Mouse (Mus musculus) thymus, adult 2 months (tissue): ENCODE data around the gene Acp5.

Experiments used
- CTCF ChIP-seq: fragments of 200-500 bp; IDR thresholded peaks from 2 replicates; pipeline ENCODE4 v1.5.1; 2012; ENCODE audit warnings: mild to moderate bottlenecking, control low read depth, low read length, moderate library complexity, borderline replicate concordance; ENCODE audit not compliant: control insufficient read depth, poor library complexity, insufficient read depth; ENCODE audit errors: extremely low read depth
- POLR2A ChIP-seq: fragments of 200-500 bp; IDR thresholded peaks from 2 replicates; pipeline ENCODE4 v1.6.1; 2012; ENCODE audit warnings: mild to moderate bottlenecking, low read length, control low read depth, moderate library complexity; ENCODE audit not compliant: control insufficient read depth, poor library complexity, insufficient read depth; ENCODE audit errors: extremely low read depth

GRCm38 (mm10) chr9:22165964-22166363 lies 30.5 kb upstream of the Acp5 start:
- TF ChIP-seq CTCF (no peak), POLR2A (no peak)
